Mouse (Mus musculus) testis, adult 2 months (tissue): ENCODE results near the gene Ctnnb1.

ENCODE experiments used
- CTCF ChIP-seq: fragments of 200-500 bp; IDR thresholded peaks from 2 replicates; pipeline ENCODE4 v1.5.1; 2012; ENCODE audit warnings: low read depth, mild to moderate bottlenecking, inconsistent platforms, low read length, moderate library complexity; ENCODE audit not compliant: control insufficient read depth, insufficient read depth, insufficient replicate concordance
- POLR2A ChIP-seq: fragments of 200-500 bp; IDR thresholded peaks from 2 replicates; pipeline ENCODE4 v1.6.1; 2012; ENCODE audit warnings: low read depth, mild to moderate bottlenecking, inconsistent platforms, low read length, moderate library complexity; ENCODE audit not compliant: control insufficient read depth

DNA sequence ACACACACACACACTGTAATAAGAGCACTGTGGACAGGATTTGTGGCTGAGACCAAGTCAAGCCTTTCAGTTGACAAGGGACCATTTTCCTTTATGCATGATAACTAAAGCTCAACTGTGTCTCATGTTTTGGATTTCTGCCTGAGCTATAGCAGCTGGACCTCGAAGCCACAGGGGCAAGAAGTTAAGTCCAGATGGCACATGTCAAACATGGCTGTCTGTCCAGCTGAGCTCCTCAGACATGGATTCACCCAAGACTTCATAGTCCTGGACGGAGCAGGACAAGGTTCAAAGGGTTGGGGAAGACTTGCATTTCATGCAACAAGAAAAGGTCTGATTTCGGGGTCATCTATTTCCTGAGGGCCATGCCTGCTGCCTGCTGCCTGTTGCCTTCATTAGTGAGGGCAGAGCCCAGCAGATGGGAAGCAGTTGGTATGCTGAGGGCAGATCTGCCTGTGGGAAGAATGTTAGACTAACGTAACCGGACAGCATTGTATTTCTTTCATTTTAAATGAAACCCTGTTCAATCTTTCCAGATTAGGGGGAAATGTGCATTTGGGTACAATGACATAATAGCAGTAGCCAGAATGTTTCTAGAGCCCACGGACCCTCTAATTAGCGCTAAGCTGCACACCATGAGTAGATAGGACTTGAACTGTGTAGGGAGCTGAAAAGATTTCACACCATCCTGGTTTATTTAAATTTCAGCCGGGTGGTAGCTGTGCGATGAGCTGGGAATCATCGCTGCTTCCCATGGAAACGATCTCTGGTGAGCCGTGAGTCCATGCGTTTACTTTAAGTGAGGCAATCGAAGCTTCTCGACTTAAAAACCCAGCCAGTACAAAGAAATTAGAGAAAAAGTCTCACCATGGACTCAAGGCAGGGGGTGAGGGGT is 61.0 kb downstream of the Ctnnb1 start:
- TF ChIP-seq CTCF (no peak), POLR2A (no peak)
